Mouse (Mus musculus) kidney, embryonic 14.5 days (tissue): Measurements from ENCODE around the gene Npff. TPM values are rescaled to one million over a fixed set of nuclear protein-coding genes. Genes with fewer than 3 reads are reported as not detected.
A peak's percentile ranks its signal among the peaks of the same experiment; 100 is the strongest.

ENCODE experiments used
- ATAC-seq: fragments of 200-750 bp; cut with Nextera tagmentation; 2 replicates; pipeline ENCODE4 v1.8.0; 2017; ENCODE audit warnings: moderate number of reproducible peaks, mild to moderate bottlenecking, moderate TSS enrichment, moderate library complexity; ENCODE audit not compliant: low FRiP score, low TSS enrichment
- H3K27ac ChIP-seq: fragments of 300-500 bp; sonication (generic); 2 replicates; pipeline ENCODE4 v1.5.1; 2014; ENCODE audit warnings: low read depth, mild to moderate bottlenecking, low read length, moderate library complexity, mixed read lengths
- H3K27me3 ChIP-seq: fragments of 300-500 bp; sonication (generic); 2 replicates; pipeline ENCODE4 v1.6.1; 2014; ENCODE audit warnings: mild to moderate bottlenecking, low read length; ENCODE audit not compliant: control insufficient read depth, insufficient read depth
- H3K36me3 ChIP-seq: fragments of 300-500 bp; sonication (generic); 2 replicates; pipeline ENCODE4 v1.6.1; 2014; ENCODE audit warnings: low read length, mixed read lengths; ENCODE audit not compliant: control insufficient read depth, insufficient read depth
- H3K4me1 ChIP-seq: fragments of 300-500 bp; sonication (generic); 2 replicates; pipeline ENCODE4 v1.6.1; 2014; ENCODE audit warnings: low read length, mixed read lengths; ENCODE audit not compliant: control insufficient read depth, insufficient read depth
- H3K4me2 ChIP-seq: fragments of 300-500 bp; sonication (generic); replicated peaks from 2 replicates; pipeline ENCODE4 v1.6.1; 2014; ENCODE audit warnings: low read depth, mild to moderate bottlenecking, low read length
- H3K4me3 ChIP-seq: fragments of 300-500 bp; sonication (generic); 2 replicates; pipeline ENCODE4 v1.5.1; 2014; ENCODE audit warnings: mild to moderate bottlenecking, low read length
- H3K9ac ChIP-seq: fragments of 300-500 bp; sonication (generic); 2 replicates; pipeline ENCODE4 v1.6.1; 2014; ENCODE audit warnings: low read depth, mild to moderate bottlenecking, low read length, moderate library complexity
- H3K9me3 ChIP-seq: fragments of 300-500 bp; sonication (generic); 2 replicates; pipeline ENCODE4 v1.6.1; 2016; ENCODE audit warnings: low read length; ENCODE audit not compliant: control insufficient read depth
- WGBS: fragments of 180-500 bp; shearing (Covaris S2); extraction: QIAGEN DNeasy Blood & Tissue Kit; methylation state at CpG from one replicate; pipeline ENCODE4 v1.1.7; 2014; 5-methylcytosine and 5-hydroxymethylcytosine counted together
- polyA plus RNA-seq: library from polyadenylated mRNA; unstranded; fragments of >200 nt; fragmentation: Nextera tagmentation; extraction: Ambion mirVana; gene quantifications from 2 replicates; pipeline ENCODE4 v1.2.1, GENCODE M21; 2014

Gene Npff
- polyA plus RNA-seq, 1 experiment from 2014 or later = 2.7 TPM

GRCm38 (mm10) chr15:102510590-102511284 is 14.0 kb downstream of the Npff start:
- Histone ChIP-seq H3K9ac (peak overlapping the region; percentile 63), H3K9me3 (no peaks in the 10 kb centered on the region), H3K4me2 (peak overlapping the region; percentile 73), H3K4me1 (peaks cover 25% of the 10 kb centered on the region), H3K4me3 (peak overlapping the region; percentile 57), H3K36me3 (peaks cover 11% of the 10 kb centered on the region; the same call in 1 of the 2 replicates), H3K27me3 (no peaks in the 10 kb centered on the region), H3K27ac (peak overlapping the region; percentile 68)
- 3% methylated on average over 34 of the region's 34 CpGs for WGBS
- ATAC-seq = peak; percentile 94

GRCm38 (mm10) chr15:102510110-102510509 is 14.6 kb downstream of the Npff start:
- H3K9me3 ChIP-seq = no peaks in the 10 kb centered on the region
- peaks cover 23% of the 10 kb centered on the region for H3K4me1 ChIP-seq
- H3K4me2 ChIP-seq = peak overlapping the region; percentile 73
- H3K27ac ChIP-seq = peak overlapping the region; percentile 65
- 7% methylated on average over 9 of the region's 9 CpGs for WGBS
- H3K9ac ChIP-seq = peak overlapping the region; percentile 63
- H3K36me3 ChIP-seq = peaks cover 12% of the 10 kb centered on the region
- peak overlapping the region; percentile 57 for H3K4me3 ChIP-seq
- peak; percentile 29; the same call in 1 of the 2 replicates for ATAC-seq
- H3K27me3 ChIP-seq = no peaks in the 10 kb centered on the region

- Histone ChIP-seq H3K36me3 (peaks cover 30% of the 10 kb centered on the region), H3K27me3 (no peaks in the 10 kb centered on the region), H3K9me3 (no peaks in the 10 kb centered on the region), H3K27ac (no peak overlapping the region), H3K4me1 (peaks cover 23% of the 10 kb centered on the region), H3K4me3 (no peak overlapping the region), H3K4me2 (no peak overlapping the region), H3K9ac (no peak overlapping the region)
- 84% methylated on average over 3 of the region's 3 CpGs for WGBS
- ATAC-seq = no peak
Observed at GRCm38 (mm10) chr15:102508336-102508735, 16.4 kb downstream of the Npff start.

- Histone ChIP-seq H3K36me3 (peaks cover 38% of the 10 kb centered on the region), H3K27ac (no peak overlapping the region), H3K9ac (no peak overlapping the region), H3K4me1 (peaks cover 19% of the 10 kb centered on the region), H3K4me2 (no peak overlapping the region), H3K9me3 (no peaks in the 10 kb centered on the region), H3K27me3 (no peaks in the 10 kb centered on the region), H3K4me3 (no peak overlapping the region)
- ATAC-seq = no peak
Observed at GRCm38 (mm10) chr15:102507561-102507960, 17.2 kb downstream of the Npff start.

- Histone ChIP-seq H3K27me3 (no peaks in the 10 kb centered on the region), H3K4me3 (no peak overlapping the region), H3K27ac (no peak overlapping the region), H3K4me2 (no peak overlapping the region), H3K9me3 (no peaks in the 10 kb centered on the region), H3K4me1 (peaks cover 12% of the 10 kb centered on the region), H3K36me3 (peaks cover 45% of the 10 kb centered on the region), H3K9ac (no peak overlapping the region)
- ATAC-seq = no peak
- 89% methylated on average over 1 of the region's 1 CpGs for WGBS
Observed at GRCm38 (mm10) chr15:102506864-102507263, 17.9 kb downstream of the Npff start.

DNA sequence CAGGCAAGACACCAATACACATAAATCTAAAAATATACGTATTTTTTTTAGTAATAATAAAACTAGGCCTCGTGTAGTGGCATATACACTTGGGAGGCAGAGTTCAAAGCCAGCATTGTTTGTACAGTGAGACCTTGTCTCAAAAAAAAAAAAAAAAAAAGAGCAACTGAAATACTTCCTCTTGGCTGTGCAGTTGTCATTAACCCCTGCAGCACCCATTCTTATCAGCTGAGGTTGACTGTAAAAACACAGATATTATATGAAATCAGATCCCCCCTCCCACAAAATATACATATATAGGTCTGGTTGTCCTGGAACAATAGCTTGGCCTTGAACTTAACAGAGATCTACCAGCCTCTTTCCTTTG is 18.3 kb downstream of the Npff start:
- no peaks in the 10 kb centered on the region for H3K9me3 ChIP-seq

DNA sequence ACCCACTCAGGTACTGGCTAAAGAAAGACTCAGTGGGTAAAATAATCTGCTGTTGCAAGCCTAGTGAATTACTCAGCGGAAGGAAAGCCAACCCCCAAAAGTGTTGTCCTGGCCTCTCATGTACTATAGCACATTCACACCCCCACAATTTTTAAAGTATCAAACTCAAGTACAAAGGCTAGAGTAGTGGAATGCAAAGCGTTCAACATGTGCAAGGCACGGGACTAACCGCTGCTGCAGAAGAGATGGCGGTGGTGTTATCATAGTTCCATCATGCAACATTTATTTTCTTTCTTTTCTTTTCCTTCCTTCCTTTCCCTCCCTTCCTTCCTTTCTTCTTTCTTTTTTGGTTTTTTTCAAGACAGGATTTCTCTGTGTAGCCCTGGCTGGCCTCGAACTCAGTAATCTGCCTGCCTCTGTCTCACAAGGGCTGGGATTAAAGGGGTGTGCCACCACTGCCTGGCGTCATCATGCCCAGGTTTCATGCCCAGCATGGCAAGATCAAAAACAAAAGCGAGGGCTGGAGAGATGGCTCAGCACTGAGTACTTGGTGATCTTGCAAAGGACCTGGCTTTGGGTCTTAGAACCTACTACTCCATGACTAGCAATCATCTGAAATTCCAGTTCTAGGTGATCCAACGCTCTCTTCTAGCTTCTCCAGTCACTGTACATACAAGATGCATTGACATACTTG is 18.8 kb downstream of the Npff start:
- peaks cover 54% of the 10 kb centered on the region for H3K36me3 ChIP-seq
- H3K4me1 ChIP-seq = peaks cover 3% of the 10 kb centered on the region; the same call in 1 of the 2 replicates
- 83% methylated on average over 9 of the region's 9 CpGs for WGBS
- no peak overlapping the region for H3K9ac ChIP-seq
- no peak overlapping the region for H3K4me3 ChIP-seq
- H3K27me3 ChIP-seq = no peaks in the 10 kb centered on the region
- no peak overlapping the region for H3K27ac ChIP-seq
- no peak overlapping the region for H3K4me2 ChIP-seq
- H3K9me3 ChIP-seq = no peaks in the 10 kb centered on the region
- no peak for ATAC-seq

More for the DNA sequence above, 18.3 kb downstream of the Npff start:
- Histone ChIP-seq H3K4me1 (peaks cover 8% of the 10 kb centered on the region), H3K9ac (no peak overlapping the region), H3K36me3 (peaks cover 49% of the 10 kb centered on the region), H3K4me2 (no peak overlapping the region), H3K27me3 (no peaks in the 10 kb centered on the region), H3K4me3 (no peak overlapping the region), H3K27ac (no peak overlapping the region)
- 20% methylated on average over 2 of the region's 2 CpGs for WGBS
- ATAC-seq = no peak

DNA sequence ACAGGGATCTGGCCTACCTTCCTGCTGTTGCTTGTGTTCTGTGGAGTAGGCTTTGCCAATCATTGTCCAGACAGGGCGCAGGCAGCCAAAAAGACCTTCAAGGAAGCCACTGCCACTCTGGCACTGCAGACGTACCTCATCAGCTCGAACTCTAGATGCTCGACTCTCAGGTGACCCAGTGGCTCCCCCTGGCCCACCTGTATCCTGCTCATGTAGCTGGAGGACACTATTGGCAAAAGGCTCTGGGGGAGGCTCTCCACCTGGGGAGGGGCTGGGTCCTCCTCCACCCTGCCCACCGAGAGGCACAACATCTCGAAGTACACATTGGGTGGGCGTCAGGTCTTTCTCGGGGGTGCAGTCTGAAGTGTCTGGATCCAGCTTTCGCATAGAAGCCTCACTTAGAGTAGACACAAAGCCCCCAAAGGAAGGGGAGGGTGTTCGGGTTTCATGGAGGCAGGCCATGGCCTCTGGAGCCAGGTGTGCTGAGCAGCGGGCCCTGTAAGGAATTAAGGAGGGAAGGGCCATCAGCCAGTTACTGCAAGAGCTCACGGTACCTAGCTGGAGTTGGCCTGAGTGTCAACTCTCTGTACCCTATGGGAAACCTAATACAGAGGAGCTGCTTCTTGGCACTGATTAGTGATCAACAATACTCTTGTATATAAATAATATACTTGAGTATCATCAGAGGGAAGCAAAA is 19.5 kb downstream of the Npff start:
- ATAC-seq = no peak
- Histone ChIP-seq H3K27me3 (no peaks in the 10 kb centered on the region), H3K27ac (no peak overlapping the region; the same call in 1 of the 2 replicates), H3K36me3 (peaks cover 61% of the 10 kb centered on the region), H3K9ac (no peak overlapping the region), H3K4me3 (no peak overlapping the region), H3K4me1 (0 out of 2 replicates have a peak, but pooled peaks cover 3% of the 10 kb centered on the region), H3K9me3 (no peaks in the 10 kb centered on the region), H3K4me2 (no peak overlapping the region)
- WGBS = 64% methylated on average over 12 of the region's 12 CpGs
